Mouse (Mus musculus) ovary, adult 18-20 months (tissue): ENCODE results near the gene Zfp458.
A peak's percentile ranks its signal among the peaks of the same experiment; 100 is the strongest.
"Not testable (repeated sequence)": the region's sequence is repeated elsewhere in the genome, so short reads cannot be mapped to it uniquely, and the experiment has no call there.

Experiments
- DNase-seq: peaks from one replicate; pipeline ENCODE4 v3.0.0; 2022; ENCODE audit warnings: low spot score, mixed read lengths

Zfp458 gene

GRCm38 (mm10) chr13:67278314-67278713, at the start of gene Zfp458:
Gene Zfp458, minus strand, starts transcription at chr13:67278466.
- DNase-seq, result no peak

GRCm38 (mm10) chr13:67306718-67307117, 28.5 kb upstream of the Zfp458 start:
- no peak for DNase-seq

GRCm38 (mm10) chr13:67305822-67306672, 27.8 kb upstream of the Zfp458 start, which contains the start of gene Zfp457:
Gene Zfp457, minus strand, starts transcription at chr13:67306485.
- DNase-seq, result peak; percentile 78

GRCm38 (mm10) chr13:67269383-67270065, 8.7 kb downstream of the Zfp458 start:
- not testable (repeated sequence) for DNase-seq

GRCm38 (mm10) chr13:67268568-67269369, 9.5 kb downstream of the Zfp458 start:
- DNase-seq, result peak; percentile 52

GRCm38 (mm10) chr13:67214015-67214607, 64.2 kb downstream of the Zfp458 start:
- no peak for DNase-seq
